8 mouse cellular contexts compared by ENCODE assay signal in genomic region chr10:30802681-30803586, GRCm38 (mm10). TPM values are rescaled to one million over a fixed set of nuclear protein-coding genes. Genes with fewer than 3 reads are reported as not detected.
DNase-seq lines count a peak whose midpoint lies in the region; ATAC-seq and TF ChIP-seq lines count a peak whose summit lies in the region.

Ncoa7 (minus strand) TSS chr10:30803326.

- H3K9me3 ChIP-seq in heart, embryonic 11.5 days (replicated peaks; ENCODE audit: control insufficient read depth, low read length) = no peaks in the 10 kb centered on the region
- H3K9me3 ChIP-seq in kidney, embryonic 16.5 days (ENCODE audit: low read length) = no peaks in the 10 kb centered on the region
- no peaks in the 10 kb centered on the region for H3K9me3 ChIP-seq in liver, embryonic 12.5 days (replicated peaks)

- peak within 1 kb of the TSS; percentile 76 for H3K4me2 ChIP-seq in heart, embryonic 11.5 days
- peak within 1 kb of the TSS; percentile 64 for H3K4me2 ChIP-seq in kidney, embryonic 16.5 days (replicated peaks; ENCODE audit: low read depth, low read length)
- peak within 1 kb of the TSS; percentile 81 for H3K4me2 ChIP-seq in liver, embryonic 12.5 days

- peak; percentile 86 for DNase-seq in CD4-positive helper T cell, adult 2 months (ENCODE audit: low read depth, low spot score)
- DNase-seq in brain, adult 2 months (ENCODE audit: low read depth, low spot score) = peak; percentile 93
- peak; percentile 79 for DNase-seq in naive thymus-derived CD4-positive, alpha-beta T cell, adult 2 months (ENCODE audit: low read depth)
- peak; percentile 81 for DNase-seq in splenic B cell, adult 2 months (ENCODE audit: low read depth, low spot score)

- TF ChIP-seq CTCF in embryonic fibroblast, embryonic 13.5 days (IDR thresholded peaks at IDR 0.05; ENCODE audit: borderline replicate concordance, insufficient read depth, low read length) = no peak

- whole genome bisulfite sequencing in heart, embryonic 11.5 days (ENCODE audit: insufficient replicate concordance) = under 1% methylated on average over 65 of the region's 89 CpGs
- WGBS in kidney, embryonic 16.5 days = under 1% methylated on average over 73 of the region's 89 CpGs
- WGBS in liver, embryonic 12.5 days (ENCODE audit: insufficient replicate concordance) = under 1% methylated on average over 82 of the region's 89 CpGs

- H3K9ac ChIP-seq in heart, embryonic 11.5 days (ENCODE audit: low read depth, low read length) = peak within 1 kb of the TSS; percentile 86
- peak within 1 kb of the TSS; percentile 92 for H3K9ac ChIP-seq in kidney, embryonic 16.5 days (replicated peaks; ENCODE audit: low read length)
- peak within 1 kb of the TSS; percentile 90 for H3K9ac ChIP-seq in liver, embryonic 12.5 days

- TF ChIP-seq POLR2A in embryonic fibroblast, embryonic 13.5 days (IDR thresholded peaks at IDR 0.05; ENCODE audit: low read depth, low read length) = peak; percentile 68

- no peaks in the 10 kb centered on the region for H3K27me3 ChIP-seq in heart, embryonic 11.5 days (ENCODE audit: control insufficient read depth, insufficient read depth, low read length)
- no peaks in the 10 kb centered on the region for H3K27me3 ChIP-seq in kidney, embryonic 16.5 days (ENCODE audit: insufficient read depth, low read length)
- peaks cover 1% of the 10 kb centered on the region; the same call in 1 of the 2 replicates for H3K27me3 ChIP-seq in liver, embryonic 12.5 days (replicated peaks)
- H3K27me3 ChIP-seq in splenic B cell, adult 2 months (ENCODE audit: control insufficient read depth, insufficient read depth, low read length, poor library complexity, severe bottlenecking) = no peaks in the 10 kb centered on the region

- H3K36me3 ChIP-seq in heart, embryonic 11.5 days (ENCODE audit: control insufficient read depth, insufficient read depth, low read length) = no peaks in the 10 kb centered on the region
- no peaks in the 10 kb centered on the region for H3K36me3 ChIP-seq in kidney, embryonic 16.5 days (ENCODE audit: insufficient read depth, low read length)
- H3K36me3 ChIP-seq in liver, embryonic 12.5 days = no peaks in the 10 kb centered on the region
- H3K36me3 ChIP-seq in splenic B cell, adult 2 months (ENCODE audit: control insufficient read depth, insufficient read depth, low read length, poor library complexity, severe bottlenecking) = no peaks in the 10 kb centered on the region

- peak within 1 kb of the TSS; percentile 95 for H3K4me3 ChIP-seq in embryonic fibroblast, embryonic 13.5 days (ENCODE audit: insufficient read depth, low read length)
- peak within 1 kb of the TSS; percentile 85 for H3K4me3 ChIP-seq in heart, embryonic 11.5 days (ENCODE audit: low read depth, low read length)
- peak within 1 kb of the TSS; percentile 94 for H3K4me3 ChIP-seq in kidney, embryonic 16.5 days (ENCODE audit: low read length)
- H3K4me3 ChIP-seq in liver, embryonic 12.5 days = peak within 1 kb of the TSS; percentile 82

- H3K27ac ChIP-seq in embryonic fibroblast, embryonic 13.5 days (ENCODE audit: insufficient read depth, low read length) = peak within 1 kb of the TSS; percentile 19; the same call in 1 of the 2 replicates
- peak within 1 kb of the TSS; percentile 94 for H3K27ac ChIP-seq in heart, embryonic 11.5 days (ENCODE audit: low read depth, low read length)
- peak within 1 kb of the TSS; percentile 96 for H3K27ac ChIP-seq in kidney, embryonic 16.5 days (ENCODE audit: low read length)
- H3K27ac ChIP-seq in liver, embryonic 12.5 days = peak within 1 kb of the TSS; percentile 97

- peak; percentile 87 for ATAC-seq in heart, embryonic 11.5 days (replicated peaks; ENCODE audit: insufficient number of reproducible peaks, low FRiP score, low TSS enrichment)
- peak; percentile 95 for ATAC-seq in kidney, embryonic 16.5 days (ENCODE audit: low FRiP score, low TSS enrichment)
- peak; percentile 95 for ATAC-seq in liver, embryonic 12.5 days

- peaks cover 2% of the 10 kb centered on the region; the same call in 1 of the 2 replicates for H3K4me1 ChIP-seq in embryonic fibroblast, embryonic 13.5 days (ENCODE audit: control insufficient read depth, insufficient read depth, low read length)
- peaks cover 2% of the 10 kb centered on the region; the same call in 1 of the 2 replicates for H3K4me1 ChIP-seq in heart, embryonic 11.5 days (ENCODE audit: control insufficient read depth, insufficient read depth, low read length)
- H3K4me1 ChIP-seq in kidney, embryonic 16.5 days (ENCODE audit: insufficient read depth, low read length) = peaks cover 17% of the 10 kb centered on the region
- H3K4me1 ChIP-seq in liver, embryonic 12.5 days = peaks cover 32% of the 10 kb centered on the region

RNA-seq across cellular contexts. Expression of gene Ncoa7, which starts in this region (rescaled TPM):
- 12.1 and 17.4 TPM in 2 replicates for polyA plus RNA-seq in embryonic fibroblast, embryonic 13.5 days (2011; ENCODE audit: insufficient read length, low read depth, missing spikeins)
- 10.1 and 11.4 TPM in 2 replicates for polyA plus RNA-seq in heart, embryonic 11.5 days (2014; fragmentation: Nextera tagmentation; extraction: Ambion mirVana)
- polyA plus RNA-seq in kidney, embryonic 16.5 days (2015; fragmentation: Nextera tagmentation; extraction: Ambion mirVana) = 16.9 and 17.5 TPM in 2 replicates
- polyA plus RNA-seq in liver, embryonic 12.5 days (2016; fragmentation: Nextera tagmentation; extraction: Ambion mirVana) = 12.9 and 14.2 TPM in 2 replicates

Comparison
In these comparisons a context has a peak if more than half of its experiments do, and no peak if none do; other contexts are left out.
1. Peak in every context shown above with its lines: DNase-seq, ATAC-seq, H3K4me3 ChIP-seq and H3K27ac ChIP-seq.
2. H3K27ac ChIP-seq: peak in every context shown above with its lines; median percentile 97 in liver, embryonic 12.5 days; 96 in kidney, embryonic 16.5 days; 94 in heart, embryonic 11.5 days; 19 in embryonic fibroblast, embryonic 13.5 days.